Mouse (Mus musculus): ENCODE data around the gene Gnaz. TPM values are rescaled to one million over a fixed set of nuclear protein-coding genes. Genes with fewer than 3 reads are reported as not detected.
"Not testable (repeated sequence)": the region's sequence is repeated elsewhere in the genome, so short reads cannot be mapped to it uniquely, and the experiment has no call there.

Gnaz gene
- polyA plus RNA-seq, 1 experiment from 2014 or later: 18.3 TPM

DNA sequence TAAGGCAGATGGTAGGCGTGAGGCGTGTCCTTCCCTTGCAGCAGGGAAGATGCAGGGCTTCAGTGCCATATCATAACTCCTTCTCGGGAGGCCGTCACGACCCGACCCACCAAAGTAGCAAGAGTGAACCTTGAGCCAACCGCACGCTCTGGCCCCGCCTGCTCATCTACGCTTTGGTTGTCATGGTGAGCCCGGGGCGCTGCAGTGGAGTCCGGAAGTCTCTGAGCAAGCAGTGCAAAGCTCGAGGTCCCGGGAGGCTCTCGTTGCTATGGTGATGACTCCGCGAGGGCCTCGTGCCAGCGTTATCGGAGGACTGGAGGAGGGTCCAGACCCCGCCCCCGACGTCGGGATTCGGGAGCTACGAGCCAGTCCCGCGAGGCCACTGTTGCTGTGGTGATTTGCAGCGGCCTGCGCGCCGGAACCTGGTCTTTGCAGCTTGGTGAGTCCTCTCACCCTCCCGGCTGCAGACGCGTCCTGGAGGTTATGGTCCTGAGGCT lies 70.0 kb downstream of the Gnaz start, which contains the start of gene Rab36:
Gene Rab36 (plus strand): TSS at position 176 of the 497 bp plus-strand sequence.
- peak within 1 kb of the TSS; percentile 65 for H3K27ac ChIP-seq
- peak within 1 kb of the TSS; percentile 43 for H3K4me3 ChIP-seq
- no peaks in the 10 kb centered on the region for H3K9me3 ChIP-seq (replicated peaks)
- no peaks in the 10 kb centered on the region for H3K36me3 ChIP-seq (ENCODE audit: poor library complexity, severe bottlenecking)
- under 1% methylated on average over 36 of the region's 36 CpGs for WGBS
- H3K9ac ChIP-seq: peak within 1 kb of the TSS; percentile 63
- H3K4me2 ChIP-seq: peak within 1 kb of the TSS; percentile 65
- peak; percentile 93 for ATAC-seq
- peaks cover 27% of the 10 kb centered on the region for H3K4me1 ChIP-seq
- H3K27me3 ChIP-seq: no peaks in the 10 kb centered on the region

- WGBS: 25% methylated on average over 1 of the region's 1 CpGs
- H3K9me3 ChIP-seq (replicated peaks); H3K4me2 ChIP-seq; H3K4me3 ChIP-seq; H3K27me3 ChIP-seq; H3K27ac ChIP-seq; H3K36me3 ChIP-seq (ENCODE audit: poor library complexity, severe bottlenecking); H3K9ac ChIP-seq; H3K4me1 ChIP-seq; ATAC-seq: not testable (repeated sequence)
Observed at GRCm38 (mm10) chr10:75042060-75042459, 75.1 kb downstream of the Gnaz start.

- Histone ChIP-seq H3K36me3 (ENCODE audit: poor library complexity, severe bottlenecking) (peaks cover 7% of the 10 kb centered on the region; the same call in 1 of the 2 replicates), H3K4me1 (no peaks in the 10 kb centered on the region), H3K4me3 (no peak overlapping the region), H3K9ac (no peak overlapping the region), H3K27me3 (no peaks in the 10 kb centered on the region), H3K4me2 (no peak overlapping the region), H3K27ac (no peak overlapping the region), H3K9me3 (replicated peaks) (no peaks in the 10 kb centered on the region)
- ATAC-seq: no peak
- 44% methylated on average over 7 of the region's 7 CpGs for WGBS
Observed at GRCm38 (mm10) chr10:75044459-75044858, 77.5 kb downstream of the Gnaz start.

DNA sequence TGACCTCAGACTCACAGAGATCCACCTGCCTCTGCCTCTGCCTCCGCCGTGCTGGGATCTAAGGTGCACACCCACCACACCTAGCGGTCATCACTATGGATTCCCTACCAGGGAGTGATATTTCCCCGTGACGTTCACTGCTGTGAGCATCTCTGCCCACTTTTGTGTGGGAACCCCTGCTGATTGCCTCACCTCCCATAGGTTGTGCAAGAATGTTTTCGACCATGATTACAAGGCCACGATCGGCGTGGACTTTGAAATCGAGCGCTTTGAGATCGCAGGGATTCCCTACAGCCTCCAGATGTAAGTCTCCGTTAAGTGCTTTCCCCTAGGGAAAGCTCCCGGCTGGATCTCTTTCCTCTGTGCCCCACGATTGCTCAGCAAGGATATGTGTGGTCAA lies 78.9 kb downstream of the Gnaz start:
- Histone ChIP-seq H3K36me3 (ENCODE audit: poor library complexity, severe bottlenecking) (peaks cover 7% of the 10 kb centered on the region; the same call in 1 of the 2 replicates), H3K9me3 (replicated peaks) (no peaks in the 10 kb centered on the region), H3K27me3 (no peaks in the 10 kb centered on the region), H3K27ac (no peak overlapping the region), H3K9ac (no peak overlapping the region), H3K4me3 (no peak overlapping the region), H3K4me2 (no peak overlapping the region), H3K4me1 (no peaks in the 10 kb centered on the region)
- WGBS: 95% methylated on average over 15 of the region's 15 CpGs
- no peak for ATAC-seq

DNA sequence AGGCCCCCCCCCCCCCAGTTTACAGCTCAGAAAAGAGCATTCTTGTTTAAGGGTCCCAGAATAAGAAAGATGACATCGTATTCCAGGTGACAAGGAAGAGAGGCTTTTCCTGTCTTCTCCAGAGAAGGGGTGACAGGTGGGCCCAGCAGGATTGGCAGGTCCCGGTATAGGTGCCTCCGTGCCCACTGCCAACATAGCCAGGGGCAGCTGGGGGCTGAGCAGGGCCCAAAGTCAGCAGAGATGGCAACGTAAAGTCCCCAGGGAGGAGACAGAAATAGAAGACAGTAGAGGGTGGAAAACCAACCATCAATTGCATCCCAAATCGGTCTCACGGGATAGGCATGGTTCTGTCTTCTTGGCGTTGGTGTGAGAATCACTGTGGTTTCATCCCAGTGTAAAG lies 81.7 kb downstream of the Gnaz start:
- H3K4me1 ChIP-seq: no peaks in the 10 kb centered on the region
- no peak for ATAC-seq
- no peaks in the 10 kb centered on the region for H3K9me3 ChIP-seq (replicated peaks)
- no peak overlapping the region for H3K4me3 ChIP-seq
- H3K36me3 ChIP-seq (ENCODE audit: poor library complexity, severe bottlenecking): peaks cover 7% of the 10 kb centered on the region; the same call in 1 of the 2 replicates
- H3K27ac ChIP-seq: no peak overlapping the region
- WGBS: 96% methylated on average over 7 of the region's 7 CpGs
- H3K4me2 ChIP-seq: no peak overlapping the region
- no peaks in the 10 kb centered on the region for H3K27me3 ChIP-seq
- H3K9ac ChIP-seq: no peak overlapping the region

DNA sequence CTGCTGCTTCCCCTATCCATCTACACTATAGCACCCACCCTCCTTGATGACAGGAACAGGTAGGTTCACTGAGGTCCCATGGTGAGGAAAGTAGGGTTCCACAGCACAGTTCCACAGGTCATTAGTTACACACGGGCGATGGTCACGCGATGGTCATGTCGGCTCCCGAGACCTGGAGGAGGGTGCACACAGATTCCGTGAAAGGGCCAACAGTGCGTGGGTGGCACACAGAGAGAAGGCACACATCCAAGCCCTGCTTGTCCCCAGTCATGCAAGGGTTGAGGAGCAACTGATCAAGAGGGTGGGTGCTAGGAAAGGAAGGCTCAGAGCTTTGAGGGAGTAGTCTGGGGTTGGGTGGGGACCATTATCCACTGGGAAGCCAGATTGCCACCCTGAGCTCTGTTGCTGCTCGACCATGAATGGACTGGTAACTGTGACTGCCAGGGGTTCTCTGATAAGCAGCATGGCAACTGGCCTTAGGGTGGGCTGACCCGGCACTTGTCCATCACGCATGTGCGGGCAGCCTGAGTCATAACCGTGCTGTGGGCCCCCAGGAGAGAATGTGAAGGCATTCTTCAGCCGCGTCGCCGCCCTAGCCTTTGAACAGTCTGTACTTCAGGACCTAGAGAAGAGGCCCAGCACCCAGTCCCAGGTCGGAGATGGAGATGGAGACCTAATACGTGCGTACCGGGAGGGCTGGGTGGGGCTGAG lies 84.5 kb downstream of the Gnaz start:
- Histone ChIP-seq H3K4me3 (no peak overlapping the region), H3K9me3 (replicated peaks) (no peaks in the 10 kb centered on the region), H3K36me3 (ENCODE audit: poor library complexity, severe bottlenecking) (no peaks in the 10 kb centered on the region), H3K27me3 (no peaks in the 10 kb centered on the region), H3K9ac (no peak overlapping the region), H3K4me2 (no peak overlapping the region), H3K4me1 (peaks cover 9% of the 10 kb centered on the region), H3K27ac (no peak overlapping the region)
- WGBS: 91% methylated on average over 21 of the region's 21 CpGs
- ATAC-seq: no peak

- Histone ChIP-seq H3K4me2 (no peak overlapping the region), H3K4me1 (peaks cover 13% of the 10 kb centered on the region), H3K27ac (no peak overlapping the region), H3K4me3 (no peak overlapping the region), H3K36me3 (ENCODE audit: poor library complexity, severe bottlenecking) (no peaks in the 10 kb centered on the region), H3K9ac (no peak overlapping the region), H3K9me3 (replicated peaks) (no peaks in the 10 kb centered on the region), H3K27me3 (no peaks in the 10 kb centered on the region)
- 86% methylated on average over 8 of the region's 8 CpGs for WGBS
- ATAC-seq: no peak
Observed at GRCm38 (mm10) chr10:75052902-75053301, 85.9 kb downstream of the Gnaz start.

GRCm38 (mm10) chr10:75053655-75054054 lies 86.7 kb downstream of the Gnaz start:
- no peak for ATAC-seq
- 91% methylated on average over 4 of the region's 4 CpGs for WGBS
- no peak overlapping the region for H3K4me3 ChIP-seq

DNA sequence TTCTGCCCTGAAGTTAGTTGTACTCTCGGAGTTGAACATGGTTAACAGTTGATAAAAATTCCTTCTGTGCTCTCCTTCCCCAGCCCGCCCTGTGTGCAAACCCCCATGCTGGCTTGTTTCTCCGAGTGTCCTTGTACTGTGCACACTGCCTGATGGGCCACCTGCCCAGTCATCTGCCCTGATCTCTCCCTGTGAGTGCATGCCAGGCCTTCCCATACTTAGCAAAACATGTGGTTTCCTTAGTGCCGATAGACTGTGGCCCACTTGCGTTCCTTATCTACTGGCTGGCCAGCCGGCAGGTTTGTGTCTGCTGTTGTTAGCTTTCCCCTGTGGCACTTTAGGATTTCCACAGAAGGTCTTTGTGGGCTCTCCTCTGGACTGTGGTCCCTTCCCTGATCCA lies 87.1 kb downstream of the Gnaz start:
- no peaks in the 10 kb centered on the region for H3K36me3 ChIP-seq (ENCODE audit: poor library complexity, severe bottlenecking)
- H3K4me2 ChIP-seq: no peak overlapping the region
- 84% methylated on average over 6 of the region's 6 CpGs for WGBS

More at GRCm38 (mm10) chr10:75053655-75054054, 86.7 kb downstream of the Gnaz start:
- no peak overlapping the region for H3K4me2 ChIP-seq
- no peaks in the 10 kb centered on the region for H3K36me3 ChIP-seq (ENCODE audit: poor library complexity, severe bottlenecking)
- H3K27me3 ChIP-seq: no peaks in the 10 kb centered on the region
- no peak overlapping the region for H3K27ac ChIP-seq
- H3K4me1 ChIP-seq: peaks cover 15% of the 10 kb centered on the region
- no peaks in the 10 kb centered on the region for H3K9me3 ChIP-seq (replicated peaks)
- H3K9ac ChIP-seq: no peak overlapping the region

GRCm38 (mm10) chr10:75055672-75056071 lies 88.7 kb downstream of the Gnaz start:
- H3K27me3 ChIP-seq: no peaks in the 10 kb centered on the region
- no peaks in the 10 kb centered on the region for H3K36me3 ChIP-seq (ENCODE audit: poor library complexity, severe bottlenecking)
- no peak overlapping the region; the same call in 1 of the 2 replicates for H3K9ac ChIP-seq
- 69% methylated on average over 5 of the region's 5 CpGs for WGBS
- no peak for ATAC-seq
- H3K4me2 ChIP-seq: no peak overlapping the region
- H3K9me3 ChIP-seq (replicated peaks): no peaks in the 10 kb centered on the region
- H3K4me3 ChIP-seq: no peak overlapping the region
- peaks cover 27% of the 10 kb centered on the region for H3K4me1 ChIP-seq
- H3K27ac ChIP-seq: no peak overlapping the region

More for the DNA sequence above, 87.1 kb downstream of the Gnaz start:
- Histone ChIP-seq H3K4me3 (no peak overlapping the region), H3K4me1 (peaks cover 18% of the 10 kb centered on the region), H3K9ac (no peak overlapping the region), H3K9me3 (replicated peaks) (no peaks in the 10 kb centered on the region), H3K27ac (no peak overlapping the region), H3K27me3 (no peaks in the 10 kb centered on the region)
- ATAC-seq: no peak

GRCm38 (mm10) chr10:75056255-75056654 lies 89.3 kb downstream of the Gnaz start:
- H3K27ac ChIP-seq: peak overlapping the region; percentile 20; the same call in 1 of the 2 replicates
- H3K9ac ChIP-seq: no peak overlapping the region; the same call in 1 of the 2 replicates
- H3K4me2 ChIP-seq: no peak overlapping the region
- H3K27me3 ChIP-seq: no peaks in the 10 kb centered on the region
- H3K4me1 ChIP-seq: peaks cover 28% of the 10 kb centered on the region
- no peaks in the 10 kb centered on the region for H3K36me3 ChIP-seq (ENCODE audit: poor library complexity, severe bottlenecking)
- H3K4me3 ChIP-seq: no peak overlapping the region
- WGBS: 4% methylated on average over 4 of the region's 4 CpGs
- no peak for ATAC-seq
- H3K9me3 ChIP-seq (replicated peaks): no peaks in the 10 kb centered on the region

GRCm38 (mm10) chr10:75058336-75058735 lies 91.4 kb downstream of the Gnaz start:
- H3K4me2 ChIP-seq: no peak overlapping the region
- H3K9ac ChIP-seq: no peak overlapping the region
- no peak for ATAC-seq
- H3K27me3 ChIP-seq: no peaks in the 10 kb centered on the region
- no peak overlapping the region for H3K27ac ChIP-seq
- H3K9me3 ChIP-seq (replicated peaks): no peaks in the 10 kb centered on the region
- no peak overlapping the region for H3K4me3 ChIP-seq
- H3K36me3 ChIP-seq (ENCODE audit: poor library complexity, severe bottlenecking): no peaks in the 10 kb centered on the region
- H3K4me1 ChIP-seq: peaks cover 48% of the 10 kb centered on the region
- WGBS: 85% methylated on average over 8 of the region's 8 CpGs

Measured in forebrain, embryonic 13.5 days (tissue).